Mouse (Mus musculus): Measurements from ENCODE around the gene Hirip3.

DNA sequence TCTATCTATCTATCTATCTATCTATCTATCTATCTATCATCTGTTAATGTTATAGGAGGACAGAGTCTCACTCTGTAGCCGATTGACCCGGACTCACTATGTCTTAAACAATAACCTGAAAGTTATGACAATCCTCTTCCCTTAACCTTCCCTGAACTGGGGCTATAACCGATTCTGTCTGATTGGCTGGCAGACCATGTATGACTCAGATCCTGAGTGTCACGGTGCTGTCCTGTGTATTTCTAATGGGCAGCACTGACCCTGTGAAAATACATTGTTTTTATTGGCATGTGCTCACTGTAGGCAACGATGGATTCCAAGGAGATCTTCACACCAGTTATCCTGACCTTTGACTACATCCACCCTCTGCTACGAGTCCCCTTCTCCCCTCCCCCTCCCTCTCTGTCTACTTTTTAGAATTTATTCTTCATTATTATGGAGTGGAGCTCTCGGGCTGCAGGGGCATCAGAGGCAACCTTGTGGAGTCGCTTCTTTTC lies 46.0 kb upstream of the Hirip3 start:
- TF ChIP-seq CTCF (IDR thresholded peaks at IDR 0.05; ENCODE audit: low read depth, low read length): no peak
- no peak for TF ChIP-seq GATA1 (IDR thresholded peaks at IDR 0.05; ENCODE audit: borderline replicate concordance, low read length)
- TF ChIP-seq POLR2AphosphoS5 (IDR thresholded peaks at IDR 0.05; ENCODE audit: insufficient replicate concordance, low read depth, low read length): no peak
- TF ChIP-seq TAL1 (conservative IDR thresholded peaks at IDR 0.05; ENCODE audit: low read depth, low read length): no peak
- TF ChIP-seq GATA2 (IDR thresholded peaks at IDR 0.05; ENCODE audit: borderline replicate concordance, low read depth, low read length): no peak
